Mouse (Mus musculus): ENCODE measurements at regions not wholly inside any gene's neighbourhood (a gene's known extent, or its start where the extent isn't known, plus 50 kb on each side); places are given as distances from the start of the nearest gene placed in this dataset.

GRCm38 (mm10) chr12:109947886-109948433 lies 330.9 kb upstream of the Dio3 start:
- no peak for TF ChIP-seq CTCF (IDR thresholded peaks at IDR 0.05)
- TF ChIP-seq POLR2A (IDR thresholded peaks at IDR 0.05; ENCODE audit: insufficient read depth, low read depth, low read length) = no peak
- TF ChIP-seq EP300 (IDR thresholded peaks at IDR 0.05; ENCODE audit: insufficient read depth, low read depth, low read length) = no peak
